Mouse (Mus musculus): ENCODE results near the gene Klk1b27.
"Not testable (repeated sequence)": the region's sequence is repeated elsewhere in the genome, so short reads cannot be mapped to it uniquely, and the experiment has no call there.

Gene Klk1b27

GRCm38 (mm10) chr7:44051990-44052389, at the start of gene Klk1b27:
Gene Klk1b27 (plus strand): TSS chr7:44052290.
- not testable (repeated sequence) for DNase-seq (ENCODE audit: low read depth)

GRCm38 (mm10) chr7:44004847-44005246, 47.2 kb upstream of the Klk1b27 start:
- DNase-seq (ENCODE audit: low read depth): no peak

- not testable (repeated sequence) for DNase-seq (ENCODE audit: low read depth)
These were observed 40.2 kb upstream of the Klk1b27 start, which contains the start of gene Klk1b26 for GRCm38 (mm10) chr7:44011868-44012267. Gene Klk1b26 (plus strand): TSS chr7:44012168.

- DNase-seq (ENCODE audit: low read depth): not testable (repeated sequence)
These were observed 37.4 kb upstream of the Klk1b27 start for GRCm38 (mm10) chr7:44014666-44015065.

- no peak for DNase-seq (ENCODE audit: low read depth)
These were observed 37.0 kb upstream of the Klk1b27 start for GRCm38 (mm10) chr7:44015071-44015470.

- no peak for DNase-seq (ENCODE audit: low read depth)
These were observed 20.0 kb downstream of the Klk1b27 start for GRCm38 (mm10) chr7:44072117-44072516.

GRCm38 (mm10) chr7:44077703-44078102, 25.6 kb downstream of the Klk1b27 start:
- DNase-seq (ENCODE audit: low read depth): no peak

GRCm38 (mm10) chr7:44096111-44096510, 44.0 kb downstream of the Klk1b27 start:
- DNase-seq (ENCODE audit: low read depth): no peak

- DNase-seq (ENCODE audit: low read depth): not testable (repeated sequence)
These were observed 49.9 kb downstream of the Klk1b27 start, which contains the start of gene Klk1b21 for GRCm38 (mm10) chr7:44102028-44102427. Gene Klk1b21 (plus strand): TSS chr7:44102328.
